Mouse (Mus musculus) G1E (cell line): Measurements from ENCODE around the gene Magi2.

Experiments used
- CTCF ChIP-seq: IDR thresholded peaks from 2 replicates; pipeline ENCODE4 v1.5.1; 2012; ENCODE audit warnings: low read depth, low read length, inconsistent platforms, mixed read lengths
- GATA2 ChIP-seq: IDR thresholded peaks from 2 replicates; pipeline ENCODE4 v1.6.1; 2012; ENCODE audit warnings: low read depth, low read length, inconsistent platforms, borderline replicate concordance
- POLR2AphosphoS5 ChIP-seq: IDR thresholded peaks from 2 replicates; pipeline ENCODE4 v1.6.1; 2012; ENCODE audit warnings: low read depth, low read length, inconsistent platforms; ENCODE audit not compliant: insufficient replicate concordance
- TAL1 ChIP-seq: conservative IDR thresholded peaks from 2 replicates; pipeline ENCODE4 v1.6.1; 2012; ENCODE audit warnings: low read depth, low read length, inconsistent platforms, mixed read lengths

GRCm38 (mm10) chr5:20048386-20048785 is 821.5 kb downstream of the Magi2 start:
- TF ChIP-seq CTCF (no peak), TAL1 (no peak), POLR2AphosphoS5 (no peak), GATA2 (no peak)
